Mouse (Mus musculus) small intestine, adult 2 months (tissue): ENCODE measurements around the gene Akr1a1. TPM values are rescaled to one million over a fixed set of nuclear protein-coding genes. Genes with fewer than 3 reads are reported as not detected.
"Not testable (repeated sequence)": the region's sequence is repeated elsewhere in the genome, so short reads cannot be mapped to it uniquely, and the experiment has no call there.

Source experiments
- H3K27ac ChIP-seq: fragments of 200-500 bp; 2 replicates; pipeline ENCODE4 v1.5.1; 2012; ENCODE audit warnings: low read depth, low read length, control low read depth, inconsistent platforms; ENCODE audit not compliant: insufficient read depth
- H3K27me3 ChIP-seq: fragments of 200-500 bp; 2 replicates; pipeline ENCODE4 v1.6.1; 2012; ENCODE audit warnings: mild to moderate bottlenecking, moderate library complexity, low read length, inconsistent platforms; ENCODE audit not compliant: control insufficient read depth, insufficient read depth
- H3K36me3 ChIP-seq: fragments of 200-500 bp; 2 replicates; pipeline ENCODE4 v1.6.1; 2012; ENCODE audit warnings: mild to moderate bottlenecking, low read length, control low read depth, inconsistent platforms; ENCODE audit not compliant: control insufficient read depth, insufficient read depth
- H3K4me1 ChIP-seq: fragments of 200-500 bp; 2 replicates; pipeline ENCODE4 v1.6.1; 2012; ENCODE audit warnings: low read length, inconsistent platforms, mixed read lengths; ENCODE audit not compliant: control insufficient read depth, insufficient read depth, insufficient read length
- H3K4me3 ChIP-seq: fragments of 200-500 bp; 2 replicates; pipeline ENCODE4 v1.5.1; 2012; ENCODE audit warnings: low read depth, mild to moderate bottlenecking, control low read depth, inconsistent platforms, low read length, moderate library complexity
- CTCF ChIP-seq: fragments of 200-500 bp; IDR thresholded peaks from 2 replicates; pipeline ENCODE4 v1.5.1; 2012; ENCODE audit warnings: low read depth, mild to moderate bottlenecking, control low read depth, inconsistent platforms, low read length, moderate library complexity, mixed read lengths; ENCODE audit not compliant: insufficient replicate concordance, insufficient read length; ENCODE audit errors: extremely low read depth
- POLR2A ChIP-seq: fragments of 200-500 bp; IDR thresholded peaks from 2 replicates; pipeline ENCODE4 v1.6.1; 2012; ENCODE audit warnings: low read depth, mild to moderate bottlenecking, control low read depth, inconsistent platforms, low read length, moderate library complexity
- WGBS: fragments of 180-500 bp; shearing (Covaris S2); methylation state at CpG from one replicate; pipeline ENCODE4 v1.1.7; 2018; 5-methylcytosine and 5-hydroxymethylcytosine counted together
- polyA plus RNA-seq: library from polyadenylated mRNA; depleted of rRNA; stranded (reverse); fragments of >200 nt; gene quantifications from 2 replicates; pipeline ENCODE4 v1.2.3, GENCODE M21; 2012

The Akr1a1 gene
- polyA plus RNA-seq, 1 experiment, result 652 TPM

GRCm38 (mm10) chr4:116672785-116673184 is 21.3 kb upstream of the Akr1a1 start:
- H3K36me3 ChIP-seq, result no peaks in the 10 kb centered on the region
- no peaks in the 10 kb centered on the region for H3K27me3 ChIP-seq
- H3K4me3 ChIP-seq, result no peak overlapping the region
- H3K27ac ChIP-seq, result no peak overlapping the region
- TF ChIP-seq CTCF, result no peak
- TF ChIP-seq POLR2A, result no peak
- WGBS, result 17% methylated on average over 2 of the region's 2 CpGs
- peaks cover 7% of the 10 kb centered on the region; the same call in 1 of the 2 replicates for H3K4me1 ChIP-seq

- H3K27ac ChIP-seq, result no peak overlapping the region
- no peaks in the 10 kb centered on the region for H3K36me3 ChIP-seq
- WGBS, result 59% methylated on average over 2 of the region's 2 CpGs
- TF ChIP-seq CTCF, result no peak
- no peak for TF ChIP-seq POLR2A
- no peaks in the 10 kb centered on the region for H3K27me3 ChIP-seq
- H3K4me3 ChIP-seq, result no peak overlapping the region
- peaks cover 5% of the 10 kb centered on the region; the same call in 1 of the 2 replicates for H3K4me1 ChIP-seq
Observed at GRCm38 (mm10) chr4:116669291-116669690, 17.8 kb upstream of the Akr1a1 start.

- WGBS, result 12% methylated on average over 3 of the region's 3 CpGs
- TF ChIP-seq CTCF (no peak), POLR2A (no peak)
- no peak overlapping the region for H3K4me3 ChIP-seq
- peaks cover 2% of the 10 kb centered on the region; the same call in 1 of the 2 replicates for H3K4me1 ChIP-seq
- H3K27me3 ChIP-seq, result no peaks in the 10 kb centered on the region
- H3K27ac ChIP-seq, result no peak overlapping the region
- H3K36me3 ChIP-seq, result no peaks in the 10 kb centered on the region
Observed at GRCm38 (mm10) chr4:116668145-116668544, 16.7 kb upstream of the Akr1a1 start.

- Histone ChIP-seq H3K4me1 (peaks cover 2% of the 10 kb centered on the region; the same call in 1 of the 2 replicates), H3K4me3 (no peak overlapping the region), H3K36me3 (no peaks in the 10 kb centered on the region), H3K27me3 (no peaks in the 10 kb centered on the region), H3K27ac (no peak overlapping the region)
- WGBS, result 73% methylated on average over 4 of the region's 4 CpGs
- TF ChIP-seq CTCF, result no peak
- TF ChIP-seq POLR2A, result no peak
Observed at GRCm38 (mm10) chr4:116666625-116667024, 15.1 kb upstream of the Akr1a1 start.

- Histone ChIP-seq H3K4me1 (peaks cover 12% of the 10 kb centered on the region), H3K27ac (no peak overlapping the region), H3K36me3 (no peaks in the 10 kb centered on the region), H3K4me3 (no peak overlapping the region), H3K27me3 (no peaks in the 10 kb centered on the region)
- 94% methylated on average over 1 of the region's 1 CpGs for WGBS
- no peak for TF ChIP-seq POLR2A
- TF ChIP-seq CTCF, result no peak
Observed at GRCm38 (mm10) chr4:116661998-116662397, 10.5 kb upstream of the Akr1a1 start.

- TF ChIP-seq POLR2A (no peak), CTCF (no peak)
- Histone ChIP-seq H3K27ac (peak overlapping the region; percentile 79), H3K27me3 (no peaks in the 10 kb centered on the region), H3K4me3 (no peak overlapping the region), H3K36me3 (no peaks in the 10 kb centered on the region), H3K4me1 (peaks cover 12% of the 10 kb centered on the region)
- 25% methylated on average over 6 of the region's 6 CpGs for WGBS
Observed at GRCm38 (mm10) chr4:116660829-116661228, 9.3 kb upstream of the Akr1a1 start.

GRCm38 (mm10) chr4:116659916-116660315 is 8.4 kb upstream of the Akr1a1 start:
- peak overlapping the region; percentile 71 for H3K27ac ChIP-seq
- not testable (repeated sequence) for H3K36me3 ChIP-seq, H3K4me3 ChIP-seq, H3K27me3 ChIP-seq
- WGBS, result 25% methylated on average over 6 of the region's 6 CpGs
- peaks cover 17% of the 10 kb centered on the region for H3K4me1 ChIP-seq

GRCm38 (mm10) chr4:116659474-116659873 is 8.0 kb upstream of the Akr1a1 start:
- H3K27me3 ChIP-seq, result no peaks in the 10 kb centered on the region
- no peak for TF ChIP-seq POLR2A
- TF ChIP-seq CTCF, result no peak
- peaks cover 17% of the 10 kb centered on the region for H3K4me1 ChIP-seq
- H3K36me3 ChIP-seq, result no peaks in the 10 kb centered on the region
- 12% methylated on average over 2 of the region's 2 CpGs for WGBS
- H3K4me3 ChIP-seq, result no peak overlapping the region
- H3K27ac ChIP-seq, result peak overlapping the region; percentile 71
